Mouse (Mus musculus) testis, adult 2 months (tissue): ENCODE measurements at regions not wholly inside any gene's neighbourhood (a gene's known extent, or its start where the extent isn't known, plus 50 kb on each side); places are given as distances from the start of the nearest gene placed in this dataset.

ENCODE experiments used
- CTCF ChIP-seq: fragments of 200-500 bp; IDR thresholded peaks from 2 replicates; pipeline ENCODE4 v1.5.1; 2012; ENCODE audit warnings: low read depth, mild to moderate bottlenecking, inconsistent platforms, low read length, moderate library complexity; ENCODE audit not compliant: control insufficient read depth, insufficient read depth, insufficient replicate concordance
- POLR2A ChIP-seq: fragments of 200-500 bp; IDR thresholded peaks from 2 replicates; pipeline ENCODE4 v1.6.1; 2012; ENCODE audit warnings: low read depth, mild to moderate bottlenecking, inconsistent platforms, low read length, moderate library complexity; ENCODE audit not compliant: control insufficient read depth

GRCm38 (mm10) chr1:45679964-45680709 lies 114.8 kb upstream of the Wdr75 start:
- no peak for TF ChIP-seq CTCF
- no peak for TF ChIP-seq POLR2A
